Mouse (Mus musculus) embryonic fibroblast, embryonic 13.5 days (primary cell): Measurements from ENCODE around the gene Ube2cbp.

Experiments
- CTCF ChIP-seq: IDR thresholded peaks from 2 replicates; pipeline ENCODE4 v1.5.1; 2011; ENCODE audit warnings: mild to moderate bottlenecking, control low read depth, low read length, moderate library complexity, borderline replicate concordance; ENCODE audit not compliant: insufficient read depth
- POLR2A ChIP-seq: IDR thresholded peaks from 2 replicates; pipeline ENCODE4 v1.6.1; 2011; ENCODE audit warnings: low read depth, mild to moderate bottlenecking, control low read depth, low read length, moderate library complexity

DNA sequence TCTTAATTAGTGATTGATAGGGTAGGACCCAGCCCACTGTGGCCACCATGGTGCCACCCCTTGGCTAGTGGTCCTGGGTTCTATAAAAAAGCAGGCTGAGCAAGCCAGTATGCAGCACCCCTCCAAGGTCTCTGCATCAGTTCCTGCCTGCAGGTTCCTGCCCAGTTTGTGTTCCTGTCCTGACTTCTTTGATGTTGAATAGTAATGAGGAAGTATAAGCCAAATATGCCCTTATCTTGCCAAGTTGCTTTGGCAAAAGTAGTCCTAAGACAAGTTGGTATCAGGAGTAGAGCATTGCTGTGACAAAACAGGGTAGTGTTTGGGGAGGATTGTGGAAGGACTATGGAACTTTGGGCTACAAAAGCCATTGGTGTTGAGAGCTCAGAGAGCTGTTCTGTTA is 73.3 kb downstream of the Ube2cbp start:
- TF ChIP-seq CTCF (no peak), POLR2A (no peak)
